Mouse (Mus musculus): ENCODE measurements around the gene Mrpl33.
A peak's percentile ranks its signal among the peaks of the same experiment; 100 is the strongest.

Mrpl33 gene

DNA sequence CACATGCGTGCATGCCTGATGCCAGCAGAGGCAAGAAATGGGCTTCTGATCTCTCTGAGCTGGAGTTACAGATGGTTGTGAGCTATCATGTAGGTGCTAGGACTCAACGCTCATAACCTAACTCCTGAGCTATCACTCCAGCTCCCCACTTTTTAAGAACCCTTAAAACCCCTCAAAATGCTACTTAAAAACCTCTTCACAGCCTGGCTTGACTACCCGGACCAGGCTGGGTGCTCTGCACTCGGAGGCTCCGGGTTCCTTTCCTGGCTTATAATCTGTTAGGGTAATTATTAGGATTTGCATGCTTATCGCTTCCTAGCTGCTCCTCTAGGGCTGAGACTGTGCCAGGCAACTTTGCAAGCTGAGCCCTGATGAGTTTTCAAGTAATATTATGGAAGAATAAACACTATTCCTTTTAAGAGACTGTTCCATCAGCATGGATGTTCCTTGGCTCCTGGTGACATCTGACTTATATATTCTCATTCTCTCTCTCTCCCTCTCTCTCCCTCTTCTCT, 752 bp downstream of the Mrpl33 start:
- DNase-seq: no peak

DNA sequence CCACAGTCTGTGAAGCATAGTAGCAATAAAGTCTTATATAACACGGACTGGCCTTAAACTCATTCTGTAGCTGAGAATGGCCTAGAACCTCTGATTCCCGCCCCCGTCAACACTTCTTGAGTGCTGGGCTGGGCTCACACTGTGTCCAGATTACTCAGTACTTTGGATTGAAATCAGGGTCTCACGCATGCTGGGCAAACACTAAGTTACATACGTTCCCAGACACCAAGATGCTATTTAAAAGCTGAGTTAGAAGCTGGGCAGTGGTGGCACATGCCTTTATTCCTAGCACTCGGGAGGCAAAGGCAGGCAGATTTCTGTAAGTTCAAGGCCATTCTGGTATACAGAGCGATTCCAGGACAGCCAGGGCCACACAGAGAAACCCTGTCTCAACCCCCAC, 1.4 kb downstream of the Mrpl33 start:
- no peak for DNase-seq

DNA sequence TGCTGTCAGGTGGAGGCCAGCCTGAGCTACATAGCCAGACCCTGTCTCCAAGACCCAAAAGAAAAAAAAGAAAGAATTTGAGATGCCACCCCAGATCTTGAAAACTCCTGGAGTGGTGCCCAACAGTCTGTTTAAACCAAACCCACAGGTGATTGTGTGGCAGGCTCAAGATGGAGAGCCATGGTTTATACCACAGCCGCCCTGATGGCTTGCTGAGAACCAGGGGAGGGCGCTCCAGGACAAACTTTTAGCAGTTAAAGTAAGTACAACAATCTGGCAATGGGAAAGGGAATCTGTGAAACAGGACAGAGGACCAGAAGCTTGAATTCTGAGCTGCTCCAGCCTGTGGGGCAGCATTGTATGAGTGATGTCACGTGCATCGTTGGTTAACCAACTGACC, 1.8 kb downstream of the Mrpl33 start:
- peak in 1 of 2 experiments; percentile 25 for DNase-seq

DNA sequence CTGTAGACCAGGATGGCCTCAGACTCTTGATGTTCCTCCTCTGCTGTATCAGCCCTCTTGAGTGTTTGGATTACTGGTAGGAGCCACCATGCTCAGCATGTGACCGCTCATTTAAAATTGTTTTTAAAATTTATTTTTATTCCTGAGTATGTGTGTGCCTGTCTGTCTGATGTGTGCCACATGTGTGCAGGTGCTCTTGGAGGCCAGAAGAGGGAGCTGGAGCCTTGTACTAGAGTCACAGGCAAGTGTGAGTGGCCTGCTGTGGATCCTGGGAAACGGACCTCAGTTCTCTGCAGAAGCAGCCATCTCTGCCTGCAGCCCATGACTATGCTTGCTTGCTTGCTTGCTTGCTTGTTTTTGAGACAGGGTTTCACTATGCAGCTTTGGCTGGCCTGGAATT, 2.4 kb downstream of the Mrpl33 start:
- no peak for DNase-seq

DNA sequence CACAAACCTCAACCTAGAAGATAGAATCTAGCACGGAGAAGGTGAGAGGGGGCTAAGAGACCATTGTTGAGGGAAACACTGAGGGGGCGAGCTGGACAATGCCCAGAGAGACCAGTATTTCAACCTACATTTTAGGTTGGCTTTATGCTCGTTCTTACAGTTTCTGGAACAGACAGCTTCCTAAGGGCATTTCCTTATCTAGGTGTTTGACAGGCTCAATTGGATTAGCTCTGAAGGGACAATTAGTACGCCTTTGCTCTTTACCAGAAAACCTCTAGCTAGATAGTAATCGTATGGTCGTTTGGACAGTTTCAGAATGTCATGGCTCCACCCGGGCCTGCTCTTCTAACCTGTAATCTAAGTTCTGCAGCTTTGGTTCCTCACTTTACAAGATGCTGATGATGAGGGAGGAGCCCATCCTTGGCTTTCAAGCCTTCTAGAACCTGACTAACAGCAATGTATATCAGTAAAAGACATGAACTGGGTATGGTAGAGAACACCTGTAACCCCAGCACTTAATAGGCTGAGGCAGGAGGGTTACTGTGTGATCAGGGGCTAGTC, 4.5 kb downstream of the Mrpl33 start:
- no peak for DNase-seq

DNA sequence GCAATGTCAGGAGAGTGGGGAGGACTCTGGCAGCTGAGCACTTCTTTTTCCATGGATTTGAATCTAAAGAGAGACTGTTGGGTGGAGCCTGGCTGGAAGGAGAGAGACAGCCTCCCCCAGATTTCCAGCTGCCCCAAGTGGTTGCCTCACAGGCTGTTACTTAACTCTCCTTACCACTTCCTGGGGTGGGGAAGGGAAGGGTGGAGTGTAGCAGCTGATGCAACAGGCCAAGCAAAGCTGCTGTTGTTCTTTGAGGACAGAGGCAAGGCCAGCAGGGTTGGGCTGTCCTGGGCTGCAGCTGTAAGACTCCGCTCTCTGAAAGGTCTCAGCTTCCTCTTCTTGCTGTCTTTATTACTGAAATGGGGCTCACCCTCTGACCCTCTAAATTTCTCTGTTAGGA, 5.6 kb downstream of the Mrpl33 start:
- peak; percentile 13 to 19 for DNase-seq

DNA sequence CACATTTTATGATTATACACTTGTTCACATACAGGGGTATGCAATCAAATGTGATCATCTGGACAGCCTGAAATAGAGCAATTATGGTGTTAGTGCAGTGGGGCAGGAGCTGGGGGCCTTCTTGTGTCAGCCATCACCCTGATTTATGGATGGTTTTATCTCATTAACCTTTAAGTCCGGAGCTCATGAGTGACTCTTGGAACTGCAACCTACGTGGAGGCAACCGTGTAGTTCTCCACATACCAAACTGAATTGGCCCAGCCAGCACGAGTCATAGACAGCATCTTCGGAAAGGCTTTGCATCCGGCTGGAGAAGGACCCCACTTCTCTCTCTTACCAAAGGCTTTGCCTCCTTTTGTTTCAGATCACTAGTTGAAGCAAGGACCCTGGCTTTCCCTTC, 7.0 kb downstream of the Mrpl33 start:
- no peak for DNase-seq

DNA sequence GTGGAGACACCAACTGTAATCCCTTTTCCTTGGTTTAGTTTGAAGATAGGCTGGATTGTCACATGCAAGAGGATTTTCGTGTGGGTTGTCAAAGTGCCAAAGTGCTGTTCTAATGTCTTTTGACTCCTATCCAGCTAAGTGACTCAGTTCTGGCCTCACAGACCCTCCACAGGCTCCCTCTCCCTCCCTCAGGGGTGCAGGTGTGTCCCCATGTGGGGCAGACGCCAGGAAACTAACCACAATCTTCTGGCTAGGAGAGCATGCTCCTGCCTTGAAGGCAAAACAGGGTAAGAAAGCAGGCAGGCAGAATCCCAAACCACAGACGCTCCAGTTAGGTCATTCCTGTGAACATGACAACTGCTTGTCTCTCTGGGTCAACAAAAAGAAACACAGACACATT, 9.4 kb downstream of the Mrpl33 start:
- no peak for DNase-seq

DNA sequence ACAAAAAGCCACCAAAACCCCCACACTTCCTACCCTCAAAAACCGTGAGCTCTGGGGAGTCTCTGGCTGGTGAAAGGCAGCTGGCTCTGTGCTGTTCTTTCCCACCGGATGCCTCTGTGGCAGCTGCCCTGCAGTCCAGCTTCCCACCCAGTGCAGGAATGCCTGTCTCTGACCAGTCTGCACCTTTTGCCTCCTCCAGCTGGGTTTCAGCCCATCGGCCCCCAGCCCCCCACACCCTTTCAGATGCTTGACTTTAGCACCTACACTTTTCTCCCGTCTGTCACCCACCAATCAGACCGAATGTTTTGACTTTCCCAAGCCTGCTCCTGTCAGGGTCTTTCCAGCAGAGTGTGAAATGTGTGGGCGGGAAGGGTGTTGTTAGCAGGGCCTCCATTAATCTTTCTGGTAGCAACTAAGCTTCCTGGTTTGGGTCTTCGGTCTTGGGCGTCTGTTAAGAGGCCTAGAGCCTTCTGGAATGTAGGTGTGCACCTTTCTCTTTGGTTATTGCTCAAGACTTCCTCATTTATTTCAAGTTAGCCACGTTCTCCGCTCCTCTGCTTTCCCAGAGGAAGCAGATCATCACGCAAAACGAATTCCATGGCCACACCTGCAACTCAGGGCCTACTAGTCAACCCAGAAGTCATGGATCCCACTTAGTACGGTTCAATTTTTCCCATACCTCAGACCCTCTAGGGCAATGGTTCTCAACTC, 13.8 kb downstream of the Mrpl33 start:
- DNase-seq: no peak

DNA sequence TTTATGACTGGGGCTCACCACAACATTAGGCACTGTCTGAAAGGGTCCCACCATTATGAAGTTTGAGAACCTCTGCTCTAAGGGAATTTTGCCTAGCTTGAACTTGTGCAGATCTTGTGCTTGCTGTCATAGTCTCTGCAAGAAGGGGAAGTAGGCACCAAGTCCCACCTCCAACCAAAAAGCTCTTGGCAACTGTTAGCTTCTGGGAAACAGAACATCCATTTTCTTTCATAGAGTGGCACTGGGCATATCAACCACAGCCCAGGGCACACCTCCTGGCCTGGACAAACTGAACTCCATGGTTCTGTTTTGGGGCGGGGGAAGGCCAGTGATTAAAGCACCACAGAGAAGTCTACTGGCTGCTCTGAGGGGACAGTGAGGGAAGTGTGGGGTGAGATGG, 14.5 kb downstream of the Mrpl33 start:
- no peak for DNase-seq

DNA sequence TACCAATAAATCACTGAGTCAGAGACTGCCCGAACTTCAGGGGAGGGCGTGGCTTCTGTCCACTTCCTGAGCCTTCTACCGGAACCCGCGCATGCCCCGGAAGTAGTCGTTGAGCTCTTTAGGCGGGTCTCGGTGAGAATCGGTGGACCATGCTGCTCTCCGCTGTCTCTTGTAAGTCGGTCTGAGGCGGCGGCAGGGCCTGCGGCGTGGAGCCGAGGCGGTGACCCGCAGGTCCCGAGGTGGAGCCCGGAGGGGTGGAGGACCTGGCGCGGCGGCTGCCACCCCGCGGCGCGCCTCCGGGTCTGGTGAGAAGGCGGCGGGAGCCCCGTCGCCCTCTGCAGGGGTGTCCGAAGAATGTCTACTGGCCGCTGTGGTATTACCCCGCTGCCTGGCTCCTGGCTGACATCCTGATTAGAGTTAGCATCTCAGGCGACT, 17.1 kb downstream of the Mrpl33 start:
- DNase-seq: peak; percentile 86 to 90

DNA sequence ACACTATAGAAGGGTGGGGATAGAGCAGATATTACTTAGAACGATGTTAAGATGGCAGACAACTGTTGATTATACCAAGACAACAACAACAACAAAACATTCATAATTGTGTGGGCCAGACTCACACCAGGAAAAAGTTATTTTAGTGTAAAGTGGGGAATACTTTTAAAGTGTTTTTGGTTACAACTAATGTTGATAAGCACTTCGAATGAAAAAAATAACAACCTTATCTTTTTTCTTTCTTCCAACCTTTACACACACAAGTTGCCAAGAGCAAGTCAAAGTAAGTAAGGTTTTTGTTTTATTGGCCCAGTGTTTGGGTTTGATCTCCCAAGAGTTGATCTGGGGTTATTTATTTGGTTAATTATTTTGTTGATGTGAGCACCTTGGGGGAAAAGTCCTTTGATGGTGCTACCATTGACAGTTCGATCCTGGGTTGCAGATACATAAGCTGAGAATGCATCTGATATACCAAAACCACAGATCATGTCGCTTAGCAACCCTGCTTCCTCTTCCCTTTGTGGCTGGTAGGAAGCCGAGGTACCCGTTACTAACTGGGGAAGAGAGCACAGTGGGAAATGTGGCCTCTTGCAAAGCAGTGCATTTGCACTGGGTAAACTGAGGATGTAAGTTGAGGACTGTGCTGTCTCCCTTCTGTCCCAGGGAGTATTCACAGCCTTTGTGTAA, 17.7 kb downstream of the Mrpl33 start:
- no peak for DNase-seq

DNA sequence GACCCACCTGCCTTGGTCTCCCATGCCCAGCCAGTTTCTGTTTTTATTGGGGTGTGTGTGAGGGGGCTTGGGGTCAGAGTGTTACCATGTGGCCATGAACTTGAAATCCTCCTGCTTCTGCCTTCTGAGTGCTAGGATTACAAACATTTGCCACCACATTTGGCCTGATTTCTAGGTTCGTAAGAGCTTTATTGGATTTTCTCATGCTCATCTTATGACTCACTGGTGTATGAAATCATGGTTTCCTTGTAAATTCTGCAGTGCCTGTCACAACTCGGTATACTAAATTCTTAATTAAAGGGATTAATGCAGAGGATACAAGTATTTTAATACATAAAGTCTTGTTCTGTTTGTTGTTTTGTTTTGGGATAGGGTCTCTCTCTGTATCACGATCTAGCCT, 23.6 kb downstream of the Mrpl33 start:
- no peak for DNase-seq

DNA sequence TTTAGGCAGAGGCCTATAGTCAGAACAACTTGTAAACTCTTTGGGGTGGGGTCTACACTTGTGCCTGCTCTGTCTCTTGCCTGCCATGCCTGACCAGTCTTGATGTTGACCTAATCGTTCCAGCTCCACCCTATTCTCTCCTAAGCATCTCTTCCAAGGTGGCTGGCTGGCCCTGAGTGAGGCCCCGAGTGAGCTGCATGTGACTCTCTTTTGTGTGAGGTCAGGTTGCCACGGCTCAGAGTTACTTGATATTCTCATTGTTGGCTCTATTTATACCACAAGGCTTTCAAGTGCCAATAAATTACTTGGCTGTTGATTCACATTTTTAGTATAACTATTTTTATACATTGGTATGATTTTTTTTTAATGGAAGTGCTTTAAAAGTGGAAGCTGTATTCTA, 30.4 kb downstream of the Mrpl33 start:
- no peak for DNase-seq

DNA sequence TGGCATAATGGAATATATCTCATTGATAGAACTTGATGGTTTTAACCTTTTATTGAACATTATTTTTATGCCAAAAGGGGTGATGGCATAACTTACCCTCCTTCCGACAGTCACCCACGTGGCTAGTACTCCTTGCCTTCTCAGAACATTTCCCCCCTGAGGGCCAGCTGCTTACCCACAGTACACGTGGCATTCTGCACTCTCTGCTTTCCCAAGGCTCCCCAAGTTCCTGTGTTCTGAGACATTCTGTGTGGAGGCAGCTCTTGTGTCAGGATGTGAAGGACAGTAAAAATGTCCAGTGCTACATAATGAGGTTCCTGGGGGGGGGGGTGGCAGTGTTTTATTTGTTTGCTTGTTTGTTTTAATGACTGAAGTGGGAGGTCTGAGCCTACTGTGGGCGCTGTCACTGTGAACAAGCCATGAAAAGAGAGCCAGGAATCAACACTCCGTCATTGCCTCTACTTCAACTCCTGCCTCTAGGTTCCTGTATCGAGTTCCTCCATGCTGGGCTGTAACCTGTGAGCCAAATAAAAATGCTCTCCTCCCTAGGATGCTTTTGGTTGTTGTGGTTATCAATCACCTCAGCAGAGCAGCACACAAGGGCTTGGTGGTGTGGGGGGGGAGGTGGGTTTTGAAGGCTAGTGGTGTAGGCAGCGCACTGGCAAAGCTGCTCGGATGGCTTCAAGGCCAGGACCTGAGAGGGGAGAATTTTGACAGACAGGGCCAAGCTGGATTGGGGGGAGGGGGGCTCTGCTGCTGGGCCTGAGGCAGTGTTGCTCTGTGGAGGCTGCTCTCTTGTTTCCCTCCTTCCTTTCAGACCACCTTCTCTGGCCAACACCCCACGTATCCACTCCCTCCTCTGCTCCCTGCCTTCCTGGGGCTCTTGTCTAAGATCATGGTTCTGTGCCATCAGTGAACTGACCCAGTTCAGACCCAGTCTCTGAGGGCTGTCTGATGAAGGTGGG, 31.1 kb downstream of the Mrpl33 start:
- no peak for DNase-seq

DNA sequence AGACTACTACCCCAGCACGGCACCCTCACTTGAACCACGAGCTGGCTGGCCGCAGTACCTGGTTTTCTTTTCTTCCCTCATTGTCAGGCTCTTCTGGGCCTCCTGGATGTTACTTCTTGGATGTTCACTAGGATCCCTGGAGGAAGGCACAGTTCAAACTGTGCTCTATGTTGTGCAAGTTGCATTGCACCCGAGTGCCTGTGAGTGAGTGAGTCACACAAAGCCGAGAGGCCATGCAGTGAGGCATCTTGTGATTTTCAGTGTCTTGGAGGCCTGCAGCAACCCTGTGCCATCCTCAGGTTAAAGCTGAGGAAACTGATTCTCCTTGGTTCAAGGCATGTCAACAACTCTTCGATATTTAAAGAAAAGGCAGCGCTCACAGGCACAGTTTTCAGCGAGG, 31.8 kb downstream of the Mrpl33 start:
- no peak for DNase-seq

DNA sequence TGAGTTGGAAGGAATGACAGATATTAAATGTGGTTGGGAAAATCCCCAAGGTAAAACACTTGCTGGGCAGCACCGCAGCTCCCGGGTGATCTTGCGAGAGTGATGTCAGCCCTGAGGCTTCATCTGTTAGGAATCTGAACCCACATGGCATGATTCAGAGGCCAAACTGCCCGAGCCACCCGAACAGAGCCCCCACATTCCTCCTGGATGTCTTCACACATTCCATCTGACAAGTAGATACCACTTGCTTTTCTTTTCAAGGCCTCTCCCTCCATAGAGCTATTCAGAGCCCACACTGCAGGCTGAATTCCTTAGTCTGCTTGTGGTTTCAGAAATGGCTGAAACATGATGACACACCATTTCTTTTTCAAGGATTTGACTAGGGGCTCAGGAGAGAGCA, 33.3 kb downstream of the Mrpl33 start:
- DNase-seq: peak in 1 of 2 experiments; percentile 6

DNA sequence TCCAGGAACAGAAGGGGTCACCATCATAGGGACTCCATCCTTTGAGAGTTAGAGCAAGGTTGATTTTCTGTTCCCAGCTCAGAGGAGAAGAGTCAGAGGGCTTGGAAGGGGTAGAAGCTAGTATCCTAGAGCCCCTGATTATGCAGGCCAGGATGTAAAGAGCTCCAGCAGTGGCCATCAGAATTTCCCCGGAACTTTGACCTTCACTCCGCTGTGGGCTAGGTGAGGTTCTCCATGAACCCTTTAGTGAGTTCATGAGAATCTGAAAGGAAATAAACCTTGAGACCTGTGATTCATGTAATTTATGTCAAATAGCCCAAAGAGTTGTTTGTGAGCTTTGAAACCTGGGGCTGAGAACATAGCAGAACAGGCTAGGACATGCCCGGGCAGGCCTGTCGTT, 34.4 kb downstream of the Mrpl33 start:
- peak in 1 of 2 experiments; percentile 12 for DNase-seq

DNA sequence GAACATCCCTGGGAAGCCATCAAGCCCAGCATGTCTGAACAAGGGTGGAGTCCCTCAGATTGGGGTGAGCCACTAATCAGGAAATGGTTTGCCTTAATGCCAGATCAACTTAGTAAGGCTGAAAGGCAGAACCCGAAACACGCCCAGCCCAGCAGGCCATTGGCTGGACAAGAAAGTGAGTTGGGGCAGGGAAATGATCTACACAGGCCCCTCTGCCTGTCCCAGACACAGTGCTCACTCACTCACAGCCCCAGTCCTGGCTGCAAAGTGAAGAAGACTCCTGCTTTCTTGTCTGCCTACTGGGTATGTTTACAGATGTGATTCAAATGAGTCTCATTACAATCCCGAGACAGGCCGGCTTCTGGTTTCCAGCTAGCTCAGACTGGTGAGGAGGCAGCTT, 37.4 kb downstream of the Mrpl33 start:
- no peak for DNase-seq

DNA sequence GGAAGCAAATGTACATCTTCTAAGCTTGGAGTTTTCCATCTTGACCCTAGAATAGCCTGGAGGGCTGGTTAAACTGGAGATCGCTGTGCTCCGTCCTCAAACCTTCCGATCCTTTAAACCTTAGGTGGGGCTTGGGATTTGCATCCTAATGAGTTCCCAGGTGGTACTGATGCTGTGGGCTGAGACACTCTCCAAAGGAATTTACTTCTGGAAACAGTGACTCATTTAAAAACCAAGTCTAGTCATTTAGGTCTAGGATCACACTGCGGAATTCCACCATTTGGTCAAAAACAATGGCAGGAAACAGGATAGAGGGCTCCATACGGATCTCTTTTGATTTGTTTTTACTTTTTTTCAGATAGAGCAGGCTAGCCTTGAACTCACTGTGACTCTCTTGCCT, 37.9 kb downstream of the Mrpl33 start:
- no peak for DNase-seq

DNA sequence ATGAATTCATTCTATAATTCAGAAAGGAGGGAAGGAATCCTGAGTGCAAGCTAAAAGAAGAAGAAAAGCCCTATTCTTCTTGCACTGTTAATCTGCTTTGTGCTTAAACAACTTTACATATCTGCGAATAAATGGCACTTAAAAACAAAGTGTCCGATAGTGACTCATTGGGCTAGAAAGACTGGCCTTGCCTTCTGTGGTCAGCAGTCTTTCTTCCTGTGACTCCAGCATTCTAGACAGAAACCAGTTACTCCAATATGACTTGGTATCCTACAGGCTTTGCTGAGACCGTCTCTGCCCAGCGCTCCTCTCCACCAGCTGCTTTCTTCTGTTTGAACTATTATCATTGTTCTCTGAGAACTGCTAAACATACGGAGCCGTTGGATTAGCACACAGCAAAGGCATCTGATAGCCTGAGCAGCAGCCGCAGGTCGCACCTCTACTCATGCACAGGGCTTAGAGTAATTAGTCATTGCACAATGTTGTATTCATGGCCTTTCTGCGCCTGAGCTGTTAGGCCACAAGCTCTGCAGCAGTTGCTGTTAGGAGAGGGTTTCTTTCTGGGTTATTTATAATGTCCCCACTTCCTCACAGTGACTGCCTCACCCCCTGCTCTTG, 40.0 kb downstream of the Mrpl33 start:
- no peak for DNase-seq

DNA sequence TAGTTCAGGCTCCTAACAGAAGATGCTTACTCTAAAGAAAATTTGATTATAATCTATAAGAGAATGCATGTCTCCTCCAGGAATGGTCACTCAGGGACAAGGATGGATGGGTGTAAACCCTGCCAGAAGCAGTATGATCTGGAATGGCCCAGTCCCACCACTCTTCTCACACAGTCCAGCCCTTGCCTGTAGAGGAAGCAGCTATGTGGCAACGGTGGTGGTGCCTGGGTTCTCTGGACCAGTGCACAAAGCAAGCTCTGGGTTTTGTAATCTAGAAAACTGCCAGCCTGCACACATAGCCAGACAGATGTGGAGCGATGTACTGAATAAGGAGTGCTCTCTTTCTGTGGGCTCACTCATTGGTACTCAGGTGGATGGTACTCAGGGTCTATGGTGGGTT, 43.8 kb downstream of the Mrpl33 start:
- no peak for DNase-seq

DNA sequence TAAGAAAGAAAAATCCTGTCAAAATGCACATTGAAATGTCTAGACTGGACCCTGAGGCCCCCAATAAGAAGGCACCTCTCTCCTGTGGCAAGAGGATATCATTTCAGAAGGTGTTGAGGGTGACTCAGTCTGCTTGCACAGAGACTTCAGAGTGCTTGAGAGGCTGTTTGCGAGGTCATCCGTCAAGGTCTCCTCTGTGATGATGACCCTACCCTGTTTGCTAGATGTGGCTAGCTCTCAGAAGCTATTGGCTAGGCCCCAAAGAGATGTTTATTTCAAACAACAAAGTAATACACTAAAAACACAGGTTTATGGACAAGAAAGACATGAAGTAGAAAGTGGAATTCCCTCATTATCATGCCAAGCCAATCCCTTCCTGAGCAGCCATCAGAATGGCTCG, 45.6 kb downstream of the Mrpl33 start:
- no peak for DNase-seq

All from kidney, adult 8-10 months (tissue).